Mouse (Mus musculus) embryonic facial prominence, embryonic 11.5 days (tissue): ENCODE results near the gene Mrps11. TPM values are rescaled to one million over a fixed set of nuclear protein-coding genes. Genes with fewer than 3 reads are reported as not detected.

Experiments
- ATAC-seq: fragments of 200-750 bp; cut with Nextera tagmentation; replicated peaks from 2 replicates; pipeline ENCODE4 v1.8.0; 2017; ENCODE audit warnings: low read depth; ENCODE audit not compliant: insufficient number of reproducible peaks, low FRiP score, low TSS enrichment
- DNase-seq: peaks from one replicate; pipeline ENCODE4 v3.0.0-alpha.2; 2015; ENCODE audit warnings: low spot score
- H3K27ac ChIP-seq: fragments of 300-500 bp; sonication (generic); replicated peaks from 2 replicates; pipeline ENCODE4 v1.5.1; 2014; ENCODE audit warnings: mild to moderate bottlenecking, low read depth, low read length, control low read depth
- H3K27me3 ChIP-seq: fragments of 300-500 bp; sonication (generic); 2 replicates; pipeline ENCODE4 v1.6.1; 2014; ENCODE audit warnings: mild to moderate bottlenecking, low read length, moderate library complexity, mixed read lengths; ENCODE audit not compliant: control insufficient read depth, insufficient read depth
- H3K36me3 ChIP-seq: fragments of 300-500 bp; sonication (generic); replicated peaks from 2 replicates; pipeline ENCODE4 v1.6.1; 2014; ENCODE audit warnings: low read depth, mild to moderate bottlenecking, low read length, moderate library complexity, mixed read lengths; ENCODE audit not compliant: control insufficient read depth, insufficient read depth
- H3K4me1 ChIP-seq: fragments of 300-500 bp; sonication (generic); 2 replicates; pipeline ENCODE4 v1.6.1; 2014; ENCODE audit warnings: low read length, mixed read lengths; ENCODE audit not compliant: control insufficient read depth, insufficient read depth
- H3K4me2 ChIP-seq: fragments of 300-500 bp; sonication (generic); 2 replicates; pipeline ENCODE4 v1.6.1; 2014; ENCODE audit warnings: low read depth, mild to moderate bottlenecking, control low read depth, low read length, moderate library complexity
- H3K4me3 ChIP-seq: fragments of 300-500 bp; sonication (generic); 2 replicates; pipeline ENCODE4 v1.5.1; 2014; ENCODE audit warnings: low read depth, low read length, control low read depth
- H3K9ac ChIP-seq: fragments of 300-500 bp; sonication (generic); replicated peaks from 2 replicates; pipeline ENCODE4 v1.6.1; 2014; ENCODE audit warnings: mild to moderate bottlenecking, control low read depth, low read length
- H3K9me3 ChIP-seq: fragments of 300-500 bp; sonication (generic); replicated peaks from 2 replicates; pipeline ENCODE4 v1.6.1; 2016; ENCODE audit warnings: mild to moderate bottlenecking, low read length, inconsistent platforms, mixed read lengths; ENCODE audit not compliant: control insufficient read depth
- WGBS: fragments of 180-500 bp; shearing (Covaris S2); extraction: QIAGEN DNeasy Blood & Tissue Kit; methylation state at CpG from one replicate; pipeline ENCODE4 v1.1.7; 2014; 5-methylcytosine and 5-hydroxymethylcytosine counted together
- polyA plus RNA-seq: library from polyadenylated mRNA; unstranded; fragments of >200 nt; fragmentation: Nextera tagmentation; extraction: Ambion mirVana; gene quantifications from 2 replicates; pipeline ENCODE4 v1.2.1, GENCODE M21; 2014

The Mrps11 gene
- polyA plus RNA-seq, 1 experiment from 2014 or later = 85.7 TPM

- Histone ChIP-seq H3K27me3 (no peaks in the 10 kb centered on the region), H3K4me3 (no peak overlapping the region), H3K9me3 (no peaks in the 10 kb centered on the region), H3K9ac (no peak overlapping the region), H3K27ac (no peak overlapping the region), H3K4me1 (no peaks in the 10 kb centered on the region), H3K4me2 (no peak overlapping the region), H3K36me3 (no peaks in the 10 kb centered on the region)
- ATAC-seq (no peak), DNase-seq (no peak)
- WGBS = 80% methylated on average over 9 of the region's 9 CpGs
Measured at GRCm38 (mm10) chr7:78799730-78800496, 17.0 kb downstream of the Mrps11 start.

- Histone ChIP-seq H3K27me3 (no peaks in the 10 kb centered on the region), H3K9ac (no peak overlapping the region)
- WGBS = 86% methylated on average over 3 of the region's 3 CpGs
Measured at GRCm38 (mm10) chr7:78803841-78804240, 20.9 kb downstream of the Mrps11 start.

DNA sequence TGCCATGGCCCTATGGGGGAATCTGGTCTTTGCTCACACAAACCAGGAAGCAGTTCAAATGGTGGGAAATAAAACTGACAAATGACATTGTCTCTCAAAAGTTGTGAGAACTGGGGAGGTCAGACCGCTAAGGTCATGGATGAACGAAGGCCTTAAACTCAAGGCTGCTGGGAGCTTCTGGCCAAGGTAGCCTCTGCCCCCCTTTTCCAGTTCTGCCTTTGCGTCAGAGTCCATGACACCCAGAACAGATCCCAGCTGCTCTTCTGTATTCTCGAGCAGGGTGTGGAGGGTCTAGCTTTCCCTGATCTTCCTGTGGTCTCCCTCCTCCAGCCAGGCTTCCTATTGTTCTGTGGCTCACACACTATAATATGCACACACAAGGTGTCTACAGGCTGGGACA is 24.3 kb downstream of the Mrps11 start:
- Histone ChIP-seq H3K36me3 (no peaks in the 10 kb centered on the region), H3K4me1 (no peaks in the 10 kb centered on the region), H3K4me3 (no peak overlapping the region), H3K27ac (no peak overlapping the region), H3K4me2 (no peak overlapping the region), H3K9ac (no peak overlapping the region), H3K27me3 (no peaks in the 10 kb centered on the region), H3K9me3 (no peaks in the 10 kb centered on the region)
- 83% methylated on average over 4 of the region's 4 CpGs for WGBS
- ATAC-seq (no peak), DNase-seq (no peak)

More at GRCm38 (mm10) chr7:78803841-78804240, 20.9 kb downstream of the Mrps11 start:
- no peak for DNase-seq
- Histone ChIP-seq H3K27ac (no peak overlapping the region), H3K4me2 (no peak overlapping the region), H3K36me3 (no peaks in the 10 kb centered on the region), H3K4me3 (no peak overlapping the region), H3K9me3 (no peaks in the 10 kb centered on the region), H3K4me1 (no peaks in the 10 kb centered on the region)
- no peak for ATAC-seq

GRCm38 (mm10) chr7:78813791-78814190 is 30.9 kb downstream of the Mrps11 start:
- no peaks in the 10 kb centered on the region for H3K27me3 ChIP-seq
- no peak overlapping the region for H3K4me2 ChIP-seq
- no peaks in the 10 kb centered on the region for H3K4me1 ChIP-seq
- no peaks in the 10 kb centered on the region for H3K36me3 ChIP-seq
- no peak overlapping the region for H3K9ac ChIP-seq
- no peaks in the 10 kb centered on the region for H3K9me3 ChIP-seq
- ATAC-seq = no peak
- H3K4me3 ChIP-seq = no peak overlapping the region
- 91% methylated on average over 6 of the region's 6 CpGs for WGBS
- DNase-seq = no peak
- H3K27ac ChIP-seq = no peak overlapping the region

GRCm38 (mm10) chr7:78814766-78815165 is 31.8 kb downstream of the Mrps11 start:
- DNase-seq = no peak
- no peak for ATAC-seq
- H3K27ac ChIP-seq = no peak overlapping the region

DNA sequence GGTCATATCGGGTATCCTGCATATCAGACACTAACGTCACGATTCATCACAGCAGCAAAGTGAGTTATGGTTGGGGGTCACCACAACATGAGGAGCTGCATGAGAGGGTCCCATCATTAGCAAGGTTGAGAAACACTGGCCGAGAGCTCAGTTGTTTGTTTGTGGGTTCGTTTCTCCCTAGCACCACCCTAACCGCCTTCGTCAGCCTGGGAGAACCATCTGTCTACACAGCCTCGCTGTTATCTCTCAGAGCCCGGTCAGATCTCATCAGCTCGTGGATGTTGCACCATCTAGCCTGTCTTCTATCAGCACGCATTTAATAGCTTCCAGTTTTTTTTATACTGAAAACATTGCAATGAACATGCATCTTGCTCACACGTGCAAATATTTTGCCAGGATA is 35.4 kb downstream of the Mrps11 start:
- H3K9me3 ChIP-seq = no peaks in the 10 kb centered on the region
- H3K36me3 ChIP-seq = no peaks in the 10 kb centered on the region
- no peak overlapping the region for H3K4me3 ChIP-seq
- H3K9ac ChIP-seq = no peak overlapping the region
- H3K27me3 ChIP-seq = no peaks in the 10 kb centered on the region
- no peak overlapping the region for H3K27ac ChIP-seq
- no peak for ATAC-seq
- 88% methylated on average over 12 of the region's 12 CpGs for WGBS
- H3K4me2 ChIP-seq = no peak overlapping the region
- no peaks in the 10 kb centered on the region for H3K4me1 ChIP-seq
- DNase-seq = no peak

More at GRCm38 (mm10) chr7:78814766-78815165, 31.8 kb downstream of the Mrps11 start:
- no peaks in the 10 kb centered on the region for H3K36me3 ChIP-seq
- H3K9ac ChIP-seq = no peak overlapping the region
- H3K4me3 ChIP-seq = no peak overlapping the region
- no peak overlapping the region for H3K4me2 ChIP-seq
- no peaks in the 10 kb centered on the region for H3K27me3 ChIP-seq
- no peaks in the 10 kb centered on the region for H3K9me3 ChIP-seq
- no peaks in the 10 kb centered on the region for H3K4me1 ChIP-seq

DNA sequence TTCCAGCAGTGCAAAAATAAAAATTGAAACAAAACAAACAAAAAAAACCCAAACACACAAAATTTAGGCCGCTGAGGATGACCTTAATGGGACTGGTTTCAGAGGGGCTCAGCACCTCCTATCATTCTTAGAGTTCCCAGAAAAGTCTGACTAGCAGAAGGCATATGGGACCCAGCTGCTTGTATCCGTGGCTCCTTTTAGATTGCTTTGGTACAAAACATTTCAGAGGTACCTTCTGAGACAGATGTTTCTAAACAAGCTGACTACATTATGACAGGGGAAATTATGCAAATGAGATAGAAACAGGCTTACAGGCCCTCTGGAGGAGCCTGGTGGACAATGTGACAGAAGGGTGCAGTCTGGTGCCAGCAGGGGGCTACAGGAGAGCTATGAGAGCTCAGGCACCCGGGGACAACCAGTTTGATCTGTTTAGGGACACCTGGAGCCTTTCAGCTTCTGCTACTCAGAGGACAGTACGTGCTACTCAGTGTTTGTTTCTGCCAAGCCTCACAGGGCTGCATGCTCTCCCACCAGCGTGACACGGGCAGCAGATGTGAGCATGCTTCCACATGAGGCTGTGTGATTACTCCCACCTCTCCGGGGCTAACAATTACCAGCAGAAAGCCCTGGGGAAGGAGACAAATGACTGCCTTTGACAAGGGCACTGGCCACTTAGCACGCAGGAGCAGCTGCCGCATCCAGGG is 43.9 kb downstream of the Mrps11 start:
- Histone ChIP-seq H3K4me3 (no peak overlapping the region), H3K9me3 (no peaks in the 10 kb centered on the region), H3K27ac (no peak overlapping the region), H3K36me3 (no peaks in the 10 kb centered on the region), H3K9ac (no peak overlapping the region), H3K27me3 (no peaks in the 10 kb centered on the region), H3K4me1 (no peaks in the 10 kb centered on the region), H3K4me2 (no peak overlapping the region)
- DNase-seq = no peak
- peak; percentile 75; the same call in 1 of the 2 replicates for ATAC-seq
- 56% methylated on average over 9 of the region's 9 CpGs for WGBS

GRCm38 (mm10) chr7:78827749-78828362 is 44.9 kb downstream of the Mrps11 start:
- H3K4me1 ChIP-seq = no peaks in the 10 kb centered on the region
- no peaks in the 10 kb centered on the region for H3K27me3 ChIP-seq
- no peak overlapping the region for H3K27ac ChIP-seq
- 89% methylated on average over 14 of the region's 14 CpGs for WGBS
- no peak overlapping the region for H3K4me2 ChIP-seq
- H3K4me3 ChIP-seq = no peak overlapping the region
- no peaks in the 10 kb centered on the region for H3K36me3 ChIP-seq
- DNase-seq (no peak), ATAC-seq (no peak)
- no peak overlapping the region for H3K9ac ChIP-seq
- no peaks in the 10 kb centered on the region for H3K9me3 ChIP-seq
